Mouse (Mus musculus) heart, embryonic 13.5 days (tissue): ENCODE data around the gene Tbc1d30. TPM values are rescaled to one million over a fixed set of nuclear protein-coding genes. Genes with fewer than 3 reads are reported as not detected.

ENCODE experiments used
- ATAC-seq: fragments of 200-750 bp; cut with Nextera tagmentation; 2 replicates; pipeline ENCODE4 v1.8.0; 2017; ENCODE audit warnings: moderate TSS enrichment; ENCODE audit not compliant: insufficient number of reproducible peaks, low FRiP score, low TSS enrichment; ENCODE audit errors: extremely low read depth
- H3K27ac ChIP-seq: fragments of 300-500 bp; sonication (generic); replicated peaks from 2 replicates; pipeline ENCODE4 v1.5.1; 2015; ENCODE audit warnings: moderate library complexity, mild to moderate bottlenecking, inconsistent platforms
- H3K27me3 ChIP-seq: fragments of 300-500 bp; sonication (generic); replicated peaks from 2 replicates; pipeline ENCODE4 v1.6.1; 2015; ENCODE audit warnings: mild to moderate bottlenecking, inconsistent platforms
- H3K36me3 ChIP-seq: fragments of 300-500 bp; sonication (generic); 2 replicates; pipeline ENCODE4 v1.6.1; 2015; ENCODE audit warnings: mild to moderate bottlenecking, inconsistent platforms
- H3K4me1 ChIP-seq: fragments of 300-500 bp; sonication (generic); 2 replicates; pipeline ENCODE4 v1.6.1; 2015; ENCODE audit warnings: inconsistent platforms
- H3K4me2 ChIP-seq: fragments of 300-500 bp; sonication (generic); 2 replicates; pipeline ENCODE4 v1.6.1; 2015; ENCODE audit warnings: inconsistent platforms, mild to moderate bottlenecking, moderate library complexity
- H3K4me3 ChIP-seq: fragments of 300-500 bp; sonication (generic); 2 replicates; pipeline ENCODE4 v1.5.1; 2015; ENCODE audit warnings: moderate library complexity, mild to moderate bottlenecking, inconsistent platforms
- H3K9ac ChIP-seq: fragments of 300-500 bp; sonication (generic); 2 replicates; pipeline ENCODE4 v1.6.1; 2015; ENCODE audit warnings: inconsistent platforms, mild to moderate bottlenecking, moderate library complexity
- H3K9me3 ChIP-seq: fragments of 300-500 bp; sonication (generic); 2 replicates; pipeline ENCODE4 v1.6.1; 2016; ENCODE audit warnings: inconsistent platforms
- WGBS: fragments of 180-500 bp; shearing (Covaris S2); methylation state at CpG from one replicate; pipeline ENCODE4 v1.1.7; 2015; ENCODE audit warnings: mixed read lengths; 5-methylcytosine and 5-hydroxymethylcytosine counted together
- polyA plus RNA-seq: library from polyadenylated mRNA; unstranded; fragments of >200 nt; fragmentation: Nextera tagmentation; extraction: Ambion mirVana; gene quantifications from 2 replicates; pipeline ENCODE4 v1.2.1, GENCODE M21; 2015

Tbc1d30 gene
- polyA plus RNA-seq, 1 experiment from 2014 or later = 1.7 TPM

GRCm38 (mm10) chr10:121222881-121223280, 128.2 kb downstream of the Tbc1d30 start:
- Histone ChIP-seq H3K9me3 (peaks cover 6% of the 10 kb centered on the region), H3K27me3 (no peaks in the 10 kb centered on the region), H3K4me2 (no peak overlapping the region), H3K27ac (no peak overlapping the region), H3K9ac (no peak overlapping the region), H3K4me3 (no peak overlapping the region), H3K4me1 (no peaks in the 10 kb centered on the region), H3K36me3 (no peaks in the 10 kb centered on the region)
- 69% methylated on average over 4 of the region's 4 CpGs for WGBS
- ATAC-seq = no peak

- Histone ChIP-seq H3K27me3 (no peaks in the 10 kb centered on the region), H3K36me3 (no peaks in the 10 kb centered on the region), H3K4me2 (no peak overlapping the region), H3K4me1 (no peaks in the 10 kb centered on the region), H3K4me3 (no peak overlapping the region), H3K9ac (no peak overlapping the region), H3K27ac (no peak overlapping the region), H3K9me3 (peaks cover 8% of the 10 kb centered on the region)
- 77% methylated on average over 7 of the region's 7 CpGs for WGBS
- ATAC-seq = no peak
Measured at GRCm38 (mm10) chr10:121218616-121219015, 132.5 kb downstream of the Tbc1d30 start.

GRCm38 (mm10) chr10:121216804-121217203, 134.3 kb downstream of the Tbc1d30 start:
- Histone ChIP-seq H3K4me3 (no peak overlapping the region), H3K27ac (no peak overlapping the region), H3K4me1 (no peaks in the 10 kb centered on the region), H3K27me3 (no peaks in the 10 kb centered on the region), H3K36me3 (no peaks in the 10 kb centered on the region), H3K9ac (no peak overlapping the region), H3K9me3 (peaks cover 8% of the 10 kb centered on the region), H3K4me2 (no peak overlapping the region)
- 95% methylated on average over 3 of the region's 3 CpGs for WGBS
- no peak for ATAC-seq

Other genes starting within 250 kb of the Tbc1d30 start
- 29.9 and 30.4 TPM in 2 replicates for gene Gns, start 13.8 kb upstream of the Tbc1d30 start, polyA plus RNA-seq
- 15.2 and 19.2 TPM in 2 replicates for gene Rassf3, start 125.1 kb upstream of the Tbc1d30 start, polyA plus RNA-seq
- 20.6 and 21.8 TPM in 2 replicates for gene Tbk1, start 235.5 kb upstream of the Tbc1d30 start, polyA plus RNA-seq